Mouse (Mus musculus) CH12.LX (cell line): ENCODE results near the gene Pqlc2. TPM values are rescaled to one million over a fixed set of nuclear protein-coding genes. Genes with fewer than 3 reads are reported as not detected.

Experiments used
- DNase-seq: peaks from one replicate; pipeline ENCODE4 v3.0.0-alpha.2; 2013; ENCODE audit errors: extremely low read depth
- H3K27ac ChIP-seq: 2 replicates; pipeline ENCODE4 v1.5.1; 2012; ENCODE audit warnings: low read depth, mild to moderate bottlenecking, control low read depth, moderate library complexity; ENCODE audit not compliant: insufficient read depth
- H3K27me3 ChIP-seq: replicated peaks from 2 replicates; pipeline ENCODE3; 2012; ENCODE audit warnings: inconsistent platforms
- H3K36me3 ChIP-seq, 2 experiments: replicated peaks in 1 of 2; 2 replicates each; pipeline versions ENCODE3 to v1.6.1; 2012; ENCODE audit warnings: inconsistent platforms in 1 of 2, low read length in 1 of 2, mild to moderate bottlenecking in 1 of 2, mixed read lengths in 1 of 2, moderate library complexity in 1 of 2; ENCODE audit not compliant: control insufficient read depth in 1 of 2, insufficient read depth in 1 of 2
- H3K4me1 ChIP-seq, 2 experiments: 2 replicates each; pipeline ENCODE4 v1.6.1; 2012; ENCODE audit warnings: inconsistent platforms in 1 of 2, moderate library complexity in 1 of 2; ENCODE audit not compliant: insufficient read depth in 2 of 2, control insufficient read depth in 1 of 2
- H3K4me2 ChIP-seq: 2 replicates; pipeline ENCODE4 v1.6.1; 2012; ENCODE audit warnings: low read depth, mild to moderate bottlenecking, control low read depth; ENCODE audit not compliant: poor library complexity, insufficient read depth, severe bottlenecking
- H3K4me3 ChIP-seq, 3 experiments: fragments of 150-350 bp in 1 of 3; sonication (generic) in 1 of 3; replicated peaks in 1 of 3; 2 replicates each; pipeline versions ENCODE3 to v1.5.1; 2011 to 2012; ENCODE audit warnings: low read depth in 2 of 3, low read length in 2 of 3, mild to moderate bottlenecking in 2 of 3, moderate library complexity in 2 of 3, control low read depth in 1 of 3, improper control_type of control experiment in 1 of 3, inconsistent platforms in 1 of 3, mixed read lengths in 1 of 3; ENCODE audit not compliant: poor library complexity in 1 of 3
- H3K79me2 ChIP-seq: replicated peaks from 2 replicates; pipeline ENCODE4 v1.6.1; 2012; ENCODE audit warnings: mild to moderate bottlenecking, moderate library complexity; ENCODE audit not compliant: control insufficient read depth, poor library complexity, insufficient read depth, severe bottlenecking; ENCODE audit errors: extremely low read depth
- H3K9ac ChIP-seq: 2 replicates; pipeline ENCODE4 v1.6.1; 2012; ENCODE audit warnings: low read depth, mild to moderate bottlenecking, control low read depth, moderate library complexity; ENCODE audit not compliant: insufficient read depth
- H3K9me3 ChIP-seq: replicated peaks from 2 replicates; pipeline ENCODE3; 2012; ENCODE audit warnings: low read length, inconsistent platforms, mixed read lengths
- BHLHE40 ChIP-seq: IDR thresholded peaks from 2 replicates; pipeline ENCODE4 v1.6.1; 2011; ENCODE audit warnings: mild to moderate bottlenecking, low read depth, low read length, improper control_type of control experiment
- CHD1 ChIP-seq: IDR thresholded peaks from 2 replicates; pipeline ENCODE4 v1.6.1; 2012; ENCODE audit warnings: low read depth, low read length, improper control_type of control experiment, inconsistent platforms
- CHD2 ChIP-seq: IDR thresholded peaks from 2 replicates; pipeline ENCODE4 v1.6.1; 2011; ENCODE audit warnings: low read length, improper control_type of control experiment
- CTCF ChIP-seq, 2 experiments: IDR thresholded peaks in 1 of 2; conservative IDR thresholded peaks in 1 of 2; 2 replicates each; pipeline ENCODE4 v1.5.1; 2011 to 2012; ENCODE audit warnings: low read depth in 2 of 2, low read length in 2 of 2, improper control_type of control experiment in 1 of 2, inconsistent platforms in 1 of 2, mild to moderate bottlenecking in 1 of 2, moderate library complexity in 1 of 2
- E2F4 ChIP-seq: IDR thresholded peaks from 2 replicates; pipeline ENCODE4 v1.6.1; 2011; ENCODE audit warnings: low read depth, low read length, improper control_type of control experiment; ENCODE audit not compliant: insufficient replicate concordance
- ELF1 ChIP-seq: IDR thresholded peaks from 2 replicates; pipeline ENCODE4 v1.6.1; 2014; ENCODE audit warnings: low read depth, mild to moderate bottlenecking, inconsistent platforms, low read length, improper control_type of control experiment
- EP300 ChIP-seq: IDR thresholded peaks from 2 replicates; pipeline ENCODE4 v1.6.1; 2011; ENCODE audit warnings: low read length, improper control_type of control experiment
- ETS1 ChIP-seq: conservative IDR thresholded peaks from 2 replicates; pipeline ENCODE4 v1.6.1; 2012; ENCODE audit warnings: low read depth, mild to moderate bottlenecking, inconsistent platforms, low read length, improper control_type of control experiment, moderate library complexity
- GABPA ChIP-seq: IDR thresholded peaks from 2 replicates; pipeline ENCODE4 v1.6.1; 2012; ENCODE audit warnings: low read depth, low read length, improper control_type of control experiment, inconsistent platforms; ENCODE audit not compliant: insufficient replicate concordance
- HCFC1 ChIP-seq: IDR thresholded peaks from 2 replicates; pipeline ENCODE4 v1.6.1; 2012; ENCODE audit warnings: low read depth, mild to moderate bottlenecking, inconsistent platforms, low read length, improper control_type of control experiment
- IRF4 ChIP-seq: IDR thresholded peaks from 2 replicates; pipeline ENCODE4 v1.6.1; 2014; ENCODE audit warnings: low read depth, mild to moderate bottlenecking, inconsistent platforms, low read length, improper control_type of control experiment
- JUN ChIP-seq: IDR thresholded peaks from 2 replicates; pipeline ENCODE4 v1.6.1; 2011; ENCODE audit warnings: low read depth, mild to moderate bottlenecking, low read length, improper control_type of control experiment, moderate library complexity; ENCODE audit not compliant: insufficient read depth
- JUND ChIP-seq: conservative IDR thresholded peaks from 2 replicates; pipeline ENCODE4 v1.6.1; 2011; ENCODE audit warnings: low read depth, low read length, improper control_type of control experiment
- KAT2A ChIP-seq: IDR thresholded peaks from 2 replicates; pipeline ENCODE4 v1.6.1; 2012; ENCODE audit warnings: low read length, improper control_type of control experiment, inconsistent platforms; ENCODE audit not compliant: insufficient replicate concordance
- MAFK ChIP-seq: IDR thresholded peaks from 2 replicates; pipeline ENCODE4 v1.6.1; 2011; ENCODE audit warnings: low read length, improper control_type of control experiment; ENCODE audit not compliant: insufficient replicate concordance
- MAX ChIP-seq: IDR thresholded peaks from 2 replicates; pipeline ENCODE4 v1.6.1; 2011; ENCODE audit warnings: low read length, improper control_type of control experiment
- MAZ ChIP-seq: IDR thresholded peaks from 2 replicates; pipeline ENCODE4 v1.6.1; 2012; ENCODE audit warnings: low read depth, mild to moderate bottlenecking, inconsistent platforms, low read length, improper control_type of control experiment, moderate library complexity
- MEF2A ChIP-seq: IDR thresholded peaks from 2 replicates; pipeline ENCODE4 v1.6.1; 2014; ENCODE audit warnings: low read depth, mild to moderate bottlenecking, inconsistent platforms, low read length, improper control_type of control experiment, borderline replicate concordance
- MXI1 ChIP-seq: IDR thresholded peaks from 2 replicates; pipeline ENCODE4 v1.6.1; 2011; ENCODE audit warnings: mild to moderate bottlenecking, low read depth, low read length, improper control_type of control experiment
- MYC ChIP-seq: IDR thresholded peaks from 2 replicates; pipeline ENCODE4 v1.6.1; 2011; ENCODE audit warnings: low read depth, mild to moderate bottlenecking, improper control_type of control experiment, low read length
- NELFE ChIP-seq: IDR thresholded peaks from 2 replicates; pipeline ENCODE4 v1.6.1; 2011; ENCODE audit warnings: low read depth, low read length, improper control_type of control experiment
- NRF1 ChIP-seq: IDR thresholded peaks from 2 replicates; pipeline ENCODE4 v1.6.1; 2014; ENCODE audit warnings: low read depth, mild to moderate bottlenecking, inconsistent platforms, low read length, improper control_type of control experiment, moderate library complexity
- PAX5 ChIP-seq: IDR thresholded peaks from 2 replicates; pipeline ENCODE4 v1.6.1; 2012; ENCODE audit warnings: low read length, inconsistent platforms, mixed read lengths
- POLR2A ChIP-seq: IDR thresholded peaks from 2 replicates; pipeline ENCODE4 v1.6.1; 2011; ENCODE audit warnings: low read depth, mild to moderate bottlenecking, improper control_type of control experiment, low read length
- POLR2AphosphoS2 ChIP-seq: IDR thresholded peaks from 2 replicates; pipeline ENCODE4 v1.6.1; 2011; ENCODE audit warnings: low read depth, low read length, improper control_type of control experiment
- RAD21 ChIP-seq: IDR thresholded peaks from 2 replicates; pipeline ENCODE4 v1.6.1; 2011; ENCODE audit warnings: low read depth, mild to moderate bottlenecking, low read length, improper control_type of control experiment, moderate library complexity
- RCOR1 ChIP-seq: conservative IDR thresholded peaks from 2 replicates; pipeline ENCODE4 v1.6.1; 2012; ENCODE audit warnings: low read depth, mild to moderate bottlenecking, inconsistent platforms, low read length, improper control_type of control experiment
- SIN3A ChIP-seq: IDR thresholded peaks from 2 replicates; pipeline ENCODE4 v1.6.1; 2012; ENCODE audit warnings: low read length, improper control_type of control experiment, inconsistent platforms
- SMC3 ChIP-seq: IDR thresholded peaks from 2 replicates; pipeline ENCODE4 v1.6.1; 2011; ENCODE audit warnings: low read depth, low read length, improper control_type of control experiment
- TBP ChIP-seq: conservative IDR thresholded peaks from 2 replicates; pipeline ENCODE4 v1.6.1; 2011; ENCODE audit warnings: low read depth, low read length, improper control_type of control experiment
- TCF12 ChIP-seq: IDR thresholded peaks from 2 replicates; pipeline ENCODE4 v1.6.1; 2014; ENCODE audit warnings: low read depth, mild to moderate bottlenecking, inconsistent platforms, low read length, improper control_type of control experiment
- UBTF ChIP-seq: IDR thresholded peaks from 2 replicates; pipeline ENCODE4 v1.6.1; 2012; ENCODE audit warnings: low read depth, mild to moderate bottlenecking, inconsistent platforms, low read length, improper control_type of control experiment, moderate library complexity
- USF1 ChIP-seq: IDR thresholded peaks from 2 replicates; pipeline ENCODE4 v1.6.1; 2014; ENCODE audit warnings: low read depth, mild to moderate bottlenecking, inconsistent platforms, low read length, improper control_type of control experiment
- USF2 ChIP-seq: conservative IDR thresholded peaks from 2 replicates; pipeline ENCODE4 v1.6.1; 2011; ENCODE audit warnings: low read depth, low read length, improper control_type of control experiment
- ZC3H11A ChIP-seq: IDR thresholded peaks from 2 replicates; pipeline ENCODE4 v1.6.1; 2012; ENCODE audit warnings: low read depth, mild to moderate bottlenecking, inconsistent platforms, low read length, improper control_type of control experiment
- ZKSCAN1 ChIP-seq: IDR thresholded peaks from 2 replicates; pipeline ENCODE4 v1.6.1; 2012; ENCODE audit warnings: low read depth, inconsistent platforms, low read length, improper control_type of control experiment, borderline replicate concordance
- ZMIZ1 ChIP-seq: IDR thresholded peaks from 2 replicates; pipeline ENCODE4 v1.6.1; 2012; ENCODE audit warnings: low read depth, mild to moderate bottlenecking, inconsistent platforms, low read length, improper control_type of control experiment
- ZNF384 ChIP-seq: IDR thresholded peaks from 2 replicates; pipeline ENCODE4 v1.6.1; 2012; ENCODE audit warnings: low read depth, low read length, improper control_type of control experiment, inconsistent platforms
- dilution Hi-C: fragments of 300-500 bp; cut with MboI; formaldehyde crosslinking; loops from 2 replicates; pipeline ENCODE4 v1.14.3; 2020; ENCODE audit warnings: low sequenced_read_pairs; ENCODE audit not compliant: extremely low pct_unique_long_range_greater_than_20kb, extremely low pct_ligation_motif_present
- in situ Hi-C: fragments of 300-500 bp; cut with MboI; formaldehyde crosslinking; loops from 3 replicates; pipeline ENCODE4 v1.14.3; 2019; ENCODE audit warnings: low sequenced_read_pairs, low pct_ligation_motif_present, low pct_unique_long_range_greater_than_20kb, mixed read lengths
- polyA plus RNA-seq: library from polyadenylated mRNA; unstranded; fragments of >175 nt; gene quantifications from 2 replicates; pipeline ENCODE4 v1.2.1, GENCODE M21; 2012; ENCODE audit warnings: low read depth; ENCODE audit not compliant: insufficient read length
- total RNA-seq, 2 experiments: library from RNA; depleted of rRNA; stranded (reverse); fragments of 300-350 nt in 1 of 2; fragments of >200 nt in 1 of 2; gene quantifications; 2 replicates each; pipeline ENCODE4 v1.2.3; 2012 to 2014

The Pqlc2 gene
- total and polyA plus RNA-seq, 3 experiments, result 6.2 to 8.1 (median 6.8) TPM

GRCm38 (mm10) chr4:139330605-139331004 is 20.1 kb upstream of the Pqlc2 start:
- Histone ChIP-seq H3K4me1 (peaks cover 0 to 16% of the 10 kb centered on the region in 2 experiments; a peak in 2 of 4 replicates), H3K27ac (no peak overlapping the region), H3K36me3 (no peaks in the 10 kb centered on the region), H3K79me2 (no peaks in the 10 kb centered on the region), H3K27me3 (peaks cover 3% of the 10 kb centered on the region), H3K9me3 (no peaks in the 10 kb centered on the region), H3K4me2 (peak overlapping the region; percentile 63), H3K9ac (0 out of 2 replicates have a peak overlapping the region, but pooled peaks have one; percentile 35), H3K4me3 (peak overlapping the region; percentile 45 to 53 (median 49))
- DNase-seq, result peak; percentile 97
- in situ Hi-C loops (no loop called here), dilution Hi-C loops (no loop called here)
- TF ChIP-seq MAZ, result no peak
- TF ChIP-seq ELF1, result peak; percentile 80
- TF ChIP-seq CHD2, result no peak
- TF ChIP-seq IRF4, result no peak
- no peak for TF ChIP-seq POLR2AphosphoS2
- TF ChIP-seq NRF1, result no peak
- no peak for TF ChIP-seq USF2
- TF ChIP-seq MXI1, result no peak
- no peak for TF ChIP-seq JUND
- TF ChIP-seq ETS1, result no peak
- peak; percentile 44; the same call in 1 of the 2 replicates for TF ChIP-seq POLR2A
- no peak for TF ChIP-seq HCFC1
- no peak for TF ChIP-seq NELFE
- no peak for TF ChIP-seq ZMIZ1
- TF ChIP-seq CTCF (conservative IDR thresholded peaks at IDR 0.05 in 1 of 2, IDR thresholded peaks at IDR 0.05 in 1 of 2; ENCODE audit: low read depth in 2 of 2, low read length in 2 of 2), result peak; percentile 44 to 85; a peak in 2 of 4 replicates
- TF ChIP-seq SIN3A, result no peak
- TF ChIP-seq BHLHE40, result no peak
- TF ChIP-seq TBP, result 0 out of 2 replicates have a peak, but pooled peaks have one; percentile 48
- TF ChIP-seq ZNF384, result no peak
- no peak for TF ChIP-seq JUN
- no peak for TF ChIP-seq PAX5
- TF ChIP-seq RAD21, result peak; percentile 62
- TF ChIP-seq KAT2A, result no peak
- TF ChIP-seq MAX, result no peak
- TF ChIP-seq TCF12, result no peak
- no peak for TF ChIP-seq EP300
- TF ChIP-seq RCOR1, result no peak
- TF ChIP-seq GABPA, result no peak
- no peak for TF ChIP-seq ZC3H11A
- TF ChIP-seq MAFK, result no peak
- TF ChIP-seq ZKSCAN1, result no peak
- no peak for TF ChIP-seq MEF2A
- TF ChIP-seq CHD1, result no peak
- no peak for TF ChIP-seq USF1
- TF ChIP-seq E2F4, result no peak
- 0 out of 2 replicates have a peak, but pooled peaks have one; percentile 46 for TF ChIP-seq MYC
- peak; percentile 53 for TF ChIP-seq SMC3
- TF ChIP-seq UBTF, result no peak
